Mouse (Mus musculus): ENCODE results near the gene Ifit3.
"Not testable (repeated sequence)": the region's sequence is repeated elsewhere in the genome, so short reads cannot be mapped to it uniquely, and the experiment has no call there.

Gene Ifit3

DNA sequence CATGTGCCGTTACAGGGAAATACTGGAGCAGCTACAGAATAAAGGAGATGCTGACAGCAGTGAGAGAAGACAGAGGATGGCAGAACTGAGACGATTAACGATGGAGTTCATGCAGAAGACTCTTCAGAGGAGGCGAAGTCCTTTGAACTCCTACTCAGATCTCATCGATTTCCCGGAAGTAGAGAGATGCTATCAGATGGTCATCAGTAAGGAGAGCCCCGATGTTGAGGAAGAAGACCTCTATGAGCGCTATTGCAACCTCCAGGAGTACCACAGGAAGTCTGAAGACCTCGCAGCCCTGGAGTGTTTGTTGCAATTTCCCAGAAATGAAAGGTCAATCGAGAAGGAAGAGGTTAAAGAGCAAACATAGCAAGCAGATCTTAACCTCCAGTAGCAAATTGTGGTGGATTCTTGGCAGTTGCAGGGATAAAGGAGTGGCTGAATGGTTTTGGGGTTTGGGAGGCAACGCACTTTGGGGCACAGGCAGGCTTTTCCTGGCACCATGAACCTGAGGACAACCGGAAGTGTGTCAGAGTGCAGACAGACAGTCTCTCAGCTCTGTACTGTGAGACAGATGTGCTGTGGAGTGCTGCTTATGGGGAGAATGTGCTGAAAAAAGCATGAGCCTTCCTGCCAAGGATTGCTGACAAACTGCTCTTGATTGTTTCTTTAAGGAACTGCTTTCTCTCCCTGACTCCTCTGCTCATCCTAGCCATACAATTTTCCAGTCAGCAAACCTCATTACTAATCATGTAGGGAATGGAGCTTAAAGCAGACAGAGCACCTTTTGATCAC is 4.8 kb downstream of the Ifit3 start:
- not testable (repeated sequence) for DNase-seq (ENCODE audit: low spot score in 2 of 2)

DNA sequence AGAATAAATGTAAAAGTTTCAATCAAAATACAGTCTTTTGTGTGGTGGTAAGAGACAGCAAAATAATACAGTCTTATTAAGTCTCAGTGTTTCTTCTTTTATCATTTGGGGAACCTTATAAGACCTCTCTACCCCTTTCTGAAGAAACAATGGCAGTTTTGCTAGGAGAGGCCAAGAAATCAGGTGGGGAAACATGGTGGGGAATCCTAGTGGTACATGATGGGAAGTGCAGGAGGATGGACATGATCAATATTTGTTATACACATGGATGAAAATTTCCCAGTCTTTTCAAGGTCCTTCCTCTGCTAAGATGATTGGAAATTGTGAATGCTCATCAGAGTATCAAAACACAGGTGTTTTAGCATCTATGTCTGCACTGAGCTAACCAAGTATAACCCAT is 5.6 kb downstream of the Ifit3 start:
- no peak for DNase-seq (ENCODE audit: low spot score in 2 of 2)

DNA sequence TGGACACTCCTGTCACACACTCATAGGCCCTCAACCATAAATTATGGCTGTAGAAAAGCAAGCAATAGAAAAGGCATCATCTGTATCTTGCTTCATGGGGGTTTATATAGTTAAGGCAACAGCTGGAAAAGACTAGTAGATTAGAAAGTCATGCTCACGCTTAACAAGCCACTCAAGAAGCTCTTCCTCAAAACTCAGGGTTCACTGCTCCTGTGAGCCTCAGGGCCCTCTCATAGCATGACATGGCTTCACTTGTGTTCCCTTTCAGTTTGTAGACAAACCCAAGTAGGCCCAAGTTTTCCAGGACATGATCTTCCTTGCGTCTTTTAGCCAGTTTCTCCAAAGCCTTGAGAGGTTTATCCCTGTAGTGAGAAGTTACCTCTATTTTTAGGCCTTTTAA is 10.1 kb downstream of the Ifit3 start:
- no peak for DNase-seq (ENCODE audit: low spot score in 2 of 2)

DNA sequence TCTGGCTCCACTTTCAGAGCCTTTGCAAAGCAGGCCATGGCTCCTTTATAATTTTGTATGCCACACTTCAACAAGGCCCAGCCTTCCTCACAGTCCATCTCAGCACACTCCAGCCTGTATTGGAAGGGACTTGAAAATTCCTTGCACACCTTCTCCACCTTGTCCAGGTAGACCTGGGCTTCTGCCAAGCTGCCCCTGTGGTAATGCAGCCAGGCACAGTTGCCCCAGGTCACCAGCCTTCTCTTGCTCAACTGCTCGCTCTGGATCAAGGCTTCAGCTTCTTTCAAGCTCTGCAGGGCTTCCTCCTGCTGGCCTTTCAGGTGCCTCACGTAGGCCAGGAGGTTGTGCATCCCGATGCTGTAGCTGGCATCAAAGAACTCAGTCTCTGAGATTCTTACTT is 11.2 kb downstream of the Ifit3 start:
- not testable (repeated sequence) for DNase-seq (ENCODE audit: low spot score in 2 of 2)

DNA sequence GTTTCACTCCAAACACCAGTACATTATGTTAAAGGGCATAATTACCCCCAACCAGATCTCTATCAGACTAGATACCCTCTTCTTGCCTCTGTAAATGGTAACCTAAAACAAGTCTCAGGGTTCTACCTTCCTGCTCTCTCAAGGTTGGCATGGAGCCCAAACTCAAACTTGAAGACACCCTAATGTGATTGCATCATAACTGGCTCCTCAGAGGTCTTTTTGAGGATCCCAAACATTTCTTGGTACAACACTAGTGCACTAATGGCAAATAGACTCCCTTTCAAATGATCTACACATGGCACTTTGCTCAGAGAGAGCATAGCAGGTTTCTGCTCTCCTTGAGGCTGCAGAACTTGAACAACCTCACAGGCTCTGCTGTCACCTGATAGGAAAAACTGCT is 13.5 kb downstream of the Ifit3 start:
- DNase-seq (ENCODE audit: low spot score in 2 of 2): no peak

DNA sequence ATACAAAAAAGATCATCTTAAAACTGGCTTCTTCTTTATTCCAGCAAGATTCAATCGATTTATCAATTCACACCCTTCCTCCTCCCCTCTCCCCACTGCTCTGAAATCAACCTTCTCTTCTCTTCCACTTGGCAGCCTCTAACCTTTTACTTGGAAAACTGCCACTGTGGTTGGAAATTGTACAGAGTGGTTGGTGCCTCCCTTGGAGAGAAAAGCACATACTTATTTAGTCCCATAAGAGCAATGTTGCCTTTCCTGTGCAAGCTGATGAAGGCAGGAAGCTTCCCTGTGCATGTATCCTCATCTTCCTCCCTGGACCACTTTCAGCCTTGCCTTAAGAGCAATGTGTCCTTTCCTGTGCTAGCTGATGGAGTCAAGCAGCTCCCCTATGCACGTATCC is 15.0 kb downstream of the Ifit3 start:
- no peak for DNase-seq (ENCODE audit: low spot score in 2 of 2)

DNA sequence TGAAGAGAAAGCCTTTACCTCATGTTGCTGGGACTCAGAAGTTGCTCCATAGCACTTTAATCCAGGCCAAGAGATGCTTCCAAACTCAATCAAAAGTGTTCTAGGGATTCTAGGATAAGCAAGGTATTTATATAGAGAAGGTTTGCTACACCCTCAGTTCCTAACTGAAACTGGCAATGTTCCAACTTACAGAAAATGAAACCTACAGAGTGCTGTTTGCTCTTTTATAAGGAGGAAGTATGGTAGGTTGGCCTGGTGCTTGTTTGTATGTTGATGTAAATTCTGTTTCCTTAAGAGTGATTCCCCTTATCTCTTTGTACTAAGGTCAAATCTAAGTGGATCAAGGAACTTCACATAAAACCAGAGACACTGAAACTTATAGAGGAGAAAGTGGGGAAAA is 15.9 kb downstream of the Ifit3 start:
- not testable (repeated sequence) for DNase-seq (ENCODE audit: low spot score in 2 of 2)

DNA sequence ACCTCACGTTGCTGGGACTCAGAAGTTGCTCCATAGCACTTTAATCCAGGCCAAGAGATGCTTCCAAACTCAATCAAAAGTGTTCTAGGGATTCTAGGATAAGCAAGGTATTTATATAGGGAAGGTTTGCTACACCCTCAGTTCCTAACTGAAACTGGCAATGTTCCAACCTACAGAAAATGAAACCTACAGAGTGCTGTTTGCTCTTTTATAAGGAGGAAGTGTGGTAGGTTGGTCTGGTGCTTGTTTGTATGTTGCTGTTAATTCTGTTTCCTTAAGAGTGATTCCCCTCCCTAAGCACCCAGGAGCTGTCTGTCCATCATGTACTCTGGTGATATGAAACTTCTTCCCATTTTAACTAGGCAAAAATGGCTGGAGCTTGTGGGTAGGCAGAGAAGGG is 18.6 kb downstream of the Ifit3 start, which contains the start of gene Ifit1bl1:
Ifit1bl1 (minus strand) TSS at position 69 of the 400 bp plus-strand sequence.
- DNase-seq (ENCODE audit: low spot score in 2 of 2): not testable (repeated sequence)

DNA sequence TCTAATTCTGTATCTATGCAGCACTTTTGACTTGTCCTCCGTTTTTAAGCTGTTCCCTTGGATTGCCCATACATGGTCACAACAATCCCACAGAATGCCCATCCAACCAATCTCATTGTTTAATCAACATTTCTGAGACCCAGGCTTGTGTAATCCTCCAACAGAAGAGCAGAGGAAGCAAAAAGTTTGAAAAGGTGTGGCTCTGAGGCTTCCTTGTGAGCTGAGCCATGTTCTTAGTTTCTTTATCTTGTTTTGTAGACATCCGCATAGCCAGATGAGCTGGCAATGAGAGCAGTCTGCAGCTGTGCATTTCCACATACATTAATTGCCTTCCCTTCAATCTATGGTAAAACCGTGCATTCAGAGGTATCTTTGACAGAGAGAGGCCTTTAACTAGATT is 22.1 kb downstream of the Ifit3 start:
- DNase-seq (ENCODE audit: low spot score in 2 of 2): no peak

DNA sequence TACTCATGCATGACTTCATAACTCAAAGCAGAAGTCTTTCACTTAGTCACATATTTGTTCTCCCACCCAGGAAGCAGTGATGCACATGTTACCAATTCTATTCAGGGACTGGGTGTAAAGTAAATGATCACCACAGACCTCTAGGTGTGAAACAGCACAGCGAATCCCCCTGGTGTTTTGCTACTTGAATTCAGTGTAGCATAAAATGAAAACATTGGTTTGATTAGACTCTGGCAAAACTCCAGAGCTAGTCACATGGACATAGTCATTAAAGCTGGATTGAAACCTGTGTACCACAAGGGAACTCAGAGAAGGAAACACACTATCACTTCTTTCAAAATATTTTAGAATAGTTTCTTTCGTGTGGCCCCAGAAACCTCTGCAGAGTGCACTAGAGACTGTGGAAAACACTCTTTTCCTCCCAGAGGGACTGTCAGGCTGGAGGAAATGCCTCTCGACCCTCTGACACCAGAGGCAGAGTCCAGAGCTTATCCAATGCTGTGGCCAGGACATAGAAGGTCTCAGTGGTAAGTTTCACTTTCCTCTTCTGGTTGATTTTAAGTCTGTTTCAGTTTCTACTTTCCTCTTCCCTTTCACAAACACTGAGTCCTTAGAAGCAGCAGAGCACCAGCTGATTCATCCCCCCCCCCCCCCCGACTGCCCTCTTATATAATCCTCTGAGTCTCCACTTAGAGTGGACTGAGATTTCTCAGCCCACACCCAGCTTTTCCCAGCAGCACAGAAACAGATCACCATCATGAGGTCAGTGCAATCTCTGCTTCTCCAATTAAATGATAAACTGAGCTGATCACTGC is 24.1 kb downstream of the Ifit3 start, which contains the start of gene Ifit3b:
Ifit3b (plus strand) TSS at position 734 of the 815 bp plus-strand sequence.
- DNase-seq (ENCODE audit: low spot score in 2 of 2): not testable (repeated sequence)

DNA sequence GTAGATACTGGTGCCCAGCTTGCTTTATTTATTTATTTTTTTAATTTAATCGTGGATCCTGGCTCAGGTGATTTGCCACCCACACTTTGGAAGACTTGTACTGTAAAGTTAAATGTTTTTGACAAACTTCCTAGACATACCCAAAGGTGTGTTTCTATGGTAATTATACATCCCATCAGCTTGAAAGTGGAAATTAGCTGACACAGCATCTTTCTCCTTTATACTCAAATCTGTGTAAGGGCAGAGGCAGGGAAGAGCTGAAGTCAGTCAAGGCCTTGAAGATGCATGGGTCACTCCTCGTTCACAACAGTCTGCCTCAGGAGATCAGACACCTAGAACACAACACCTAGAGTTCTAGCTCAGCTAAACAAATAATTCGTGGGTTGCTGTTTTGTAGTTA is 26.8 kb downstream of the Ifit3 start:
- DNase-seq (ENCODE audit: low spot score in 2 of 2): not testable (repeated sequence)

DNA sequence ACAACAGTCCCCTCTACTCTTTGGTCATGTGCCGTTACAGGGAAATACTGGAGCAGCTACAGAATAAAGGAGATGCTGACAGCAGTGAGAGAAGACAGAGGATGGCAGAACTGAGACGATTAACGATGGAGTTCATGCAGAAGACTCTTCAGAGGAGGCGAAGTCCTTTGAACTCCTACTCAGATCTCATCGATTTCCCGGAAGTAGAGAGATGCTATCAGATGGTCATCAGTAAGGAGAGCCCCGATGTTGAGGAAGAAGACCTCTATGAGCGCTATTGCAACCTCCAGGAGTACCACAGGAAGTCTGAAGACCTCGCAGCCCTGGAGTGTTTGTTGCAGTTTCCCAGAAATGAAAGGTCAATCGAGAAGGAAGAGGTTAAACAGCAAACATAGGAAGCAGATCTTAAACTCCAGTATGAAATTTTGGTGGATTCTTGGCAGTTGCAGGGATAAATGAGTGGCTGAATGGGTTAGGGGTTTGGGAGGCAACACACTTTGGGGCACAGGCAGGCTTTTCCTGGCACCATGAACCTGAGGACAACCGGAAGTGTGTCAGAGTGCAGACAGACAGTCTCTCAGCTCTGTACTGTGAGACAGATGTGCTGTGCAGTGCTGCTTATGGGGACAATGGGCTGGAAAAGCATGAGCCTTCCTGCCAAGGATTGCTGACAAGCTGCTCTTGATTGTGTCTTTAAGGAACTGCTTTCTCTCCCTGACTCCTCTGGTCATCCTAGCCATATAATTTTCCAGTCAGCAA is 29.1 kb downstream of the Ifit3 start:
- DNase-seq (ENCODE audit: low spot score in 2 of 2): not testable (repeated sequence)

DNA sequence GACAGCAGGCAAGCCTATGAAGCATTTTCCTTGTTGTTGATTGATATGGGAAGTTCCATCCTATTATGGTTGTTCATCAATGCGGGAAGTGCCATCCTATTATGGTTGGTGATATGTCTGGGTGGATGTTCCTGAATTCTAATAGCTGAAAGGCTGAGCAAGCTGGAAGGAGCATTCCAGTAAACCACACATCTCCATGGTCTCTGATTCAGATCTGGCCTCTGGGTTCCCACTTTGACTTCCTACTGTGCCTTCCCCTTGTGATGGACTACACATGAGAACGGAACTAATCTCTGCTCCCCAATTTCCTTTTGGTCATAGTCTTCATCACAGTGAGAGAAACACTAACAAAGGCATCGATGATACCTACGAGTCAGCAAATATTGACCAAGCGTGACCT is 37.5 kb downstream of the Ifit3 start:
- DNase-seq (ENCODE audit: low spot score in 2 of 2): no peak

DNA sequence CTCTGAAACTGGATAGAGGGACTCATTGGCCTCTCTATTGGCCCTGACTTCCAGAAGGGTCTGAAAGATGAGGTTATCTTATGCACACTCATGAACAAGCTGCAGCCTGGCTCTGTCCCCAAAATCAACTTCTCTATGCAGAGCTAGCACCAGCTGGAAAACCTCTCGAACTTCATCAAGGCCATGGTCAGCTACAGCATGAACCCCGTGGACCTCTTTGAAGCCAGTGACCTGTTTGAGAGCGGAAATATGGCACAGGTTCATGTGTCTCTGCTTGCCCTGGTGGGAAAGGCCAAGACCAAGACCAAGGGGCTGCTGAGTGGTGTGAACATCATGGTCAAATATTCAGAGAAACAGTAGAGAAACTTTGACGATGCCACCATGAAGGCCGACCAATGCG is 40.5 kb downstream of the Ifit3 start:
- no peak for DNase-seq (ENCODE audit: low spot score in 2 of 2)

DNA sequence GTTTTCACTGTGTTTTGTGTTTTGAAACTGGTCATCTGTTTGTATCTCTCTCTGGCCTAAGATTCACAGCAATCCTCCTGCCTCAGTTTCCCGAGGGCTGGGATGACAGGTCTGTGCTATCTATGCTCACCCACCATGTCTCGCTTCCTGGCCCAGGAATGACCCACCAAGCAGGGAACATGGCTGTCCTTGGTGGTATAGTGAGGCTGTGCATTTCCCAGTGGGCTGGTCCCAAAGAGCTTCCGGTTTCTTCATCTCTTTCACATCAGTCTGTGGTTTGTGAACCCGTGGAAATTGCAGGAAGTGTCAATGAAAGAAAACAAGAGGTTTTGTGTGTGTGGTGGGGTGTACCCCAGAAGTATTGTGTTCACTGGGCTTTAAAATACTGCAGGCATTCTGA is 41.3 kb downstream of the Ifit3 start:
- DNase-seq (ENCODE audit: low spot score in 2 of 2): no peak

DNA sequence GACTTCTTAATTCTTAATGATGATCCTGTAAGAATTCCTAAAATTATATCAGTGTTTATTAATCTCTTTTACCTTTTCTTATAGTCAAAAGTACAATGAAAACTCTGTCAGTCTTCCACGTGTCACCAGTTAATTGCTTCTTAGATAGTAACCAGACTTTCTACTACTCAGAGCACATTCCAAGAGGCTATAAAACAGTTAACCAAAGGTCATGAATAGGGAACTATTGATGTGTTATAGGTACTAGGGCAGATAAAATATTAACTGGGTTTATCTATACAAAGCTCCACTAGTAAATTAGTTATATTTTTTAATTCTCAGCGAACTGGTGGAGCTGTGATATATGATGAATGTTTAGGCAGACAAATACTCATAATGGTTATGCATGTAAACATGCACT is 44.2 kb downstream of the Ifit3 start:
- DNase-seq (ENCODE audit: low spot score in 2 of 2): no peak

DNA sequence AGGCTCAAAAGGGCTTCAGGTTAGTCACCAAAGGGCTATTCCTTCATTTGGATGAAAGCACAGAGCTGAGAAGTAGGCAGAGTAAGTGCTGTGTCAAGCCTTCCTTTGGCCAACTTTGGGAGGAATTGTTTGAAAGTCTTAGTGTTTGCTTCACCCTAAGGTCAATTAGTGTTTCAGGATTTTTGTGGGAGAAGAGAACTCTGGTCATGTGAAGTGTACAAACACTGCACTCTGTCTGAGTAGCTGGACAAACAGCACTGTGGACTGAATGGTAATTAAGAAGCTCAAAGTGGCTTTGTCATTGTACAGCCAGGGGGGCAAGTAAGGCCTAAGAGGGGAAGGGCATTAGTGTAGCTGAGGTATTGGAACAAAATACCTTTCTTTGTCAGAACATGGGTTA is 48.2 kb downstream of the Ifit3 start:
- DNase-seq (ENCODE audit: low spot score in 2 of 2): no peak

DNA sequence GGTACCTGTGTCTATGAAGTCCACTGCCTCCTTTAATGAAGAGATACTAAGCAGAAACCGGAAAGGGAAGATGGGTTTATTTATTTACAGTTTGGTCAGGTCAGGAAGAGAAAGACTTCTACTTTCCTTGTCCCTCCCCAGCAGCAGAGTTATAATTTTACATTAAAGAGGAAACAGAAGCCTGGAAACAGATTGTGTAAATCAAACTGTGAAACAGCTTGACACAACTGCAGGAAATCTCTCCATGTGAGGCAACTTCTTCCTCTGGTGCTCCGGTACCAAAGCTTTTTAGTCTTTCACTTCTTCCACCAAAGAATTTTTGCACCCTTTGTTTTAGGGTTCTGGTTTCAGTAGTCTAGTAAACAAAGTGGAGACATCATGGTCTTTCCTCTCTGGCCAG is 50.2 kb downstream of the Ifit3 start:
- no peak for DNase-seq (ENCODE audit: low spot score in 2 of 2)

DNA sequence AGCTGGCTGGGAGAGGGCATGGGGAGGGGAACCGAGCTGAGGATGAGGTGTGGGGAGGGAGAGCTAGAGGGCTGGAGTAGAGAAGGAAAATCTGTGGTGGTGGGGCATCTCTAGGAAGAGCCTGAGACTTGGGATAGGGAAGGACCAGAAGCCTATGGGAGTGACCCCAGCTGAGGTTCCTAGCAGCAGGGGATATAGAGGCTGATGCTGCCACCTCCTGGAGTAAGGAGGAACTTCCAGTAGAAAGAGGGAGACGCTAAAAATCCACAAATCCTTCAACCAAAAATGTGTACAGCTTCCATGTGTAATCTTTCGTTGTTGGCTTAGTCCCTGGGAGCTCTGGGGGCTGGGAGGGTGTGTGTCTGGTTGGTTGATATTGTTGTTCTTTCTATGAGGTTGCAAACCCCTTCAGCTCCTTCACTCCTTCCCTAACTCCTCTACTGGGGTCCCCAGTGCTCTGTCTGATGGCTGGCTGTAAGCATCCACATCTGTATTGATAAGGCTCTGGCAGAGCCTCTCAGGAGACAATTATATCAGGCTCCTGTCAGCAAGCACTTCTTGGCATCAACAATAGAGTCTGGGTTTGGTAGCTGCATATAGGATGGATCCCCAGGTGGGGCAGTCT is 53.7 kb downstream of the Ifit3 start:
- peak in 1 of 2 experiments; percentile 53 for DNase-seq (ENCODE audit: low spot score in 2 of 2)
